Mouse (Mus musculus) cortical plate, adult 2 months (tissue): ENCODE data around the gene Cd200r2.

Experiments used
- CTCF ChIP-seq: fragments of 200-500 bp; IDR thresholded peaks from 2 replicates; pipeline ENCODE4 v1.5.1; 2011; ENCODE audit warnings: mild to moderate bottlenecking, control low read depth, low read length; ENCODE audit not compliant: insufficient read depth; ENCODE audit errors: extremely low read depth
- POLR2A ChIP-seq: fragments of 200-500 bp; IDR thresholded peaks from 2 replicates; pipeline ENCODE4 v1.6.1; 2011; ENCODE audit warnings: mild to moderate bottlenecking, low read length, control low read depth; ENCODE audit not compliant: insufficient read depth; ENCODE audit errors: extremely low read depth

GRCm38 (mm10) chr16:44951360-44952114 lies 84.6 kb downstream of the Cd200r2 start:
- no peak for TF ChIP-seq POLR2A
- no peak for TF ChIP-seq CTCF
